Mouse (Mus musculus): Measurements from ENCODE around the gene Gabrp. TPM values are rescaled to one million over a fixed set of nuclear protein-coding genes. Genes with fewer than 3 reads are reported as not detected.

Gabrp gene
- total and polyA plus RNA-seq, 3 experiments = 0.08 TPM; not detected in 2

DNA sequence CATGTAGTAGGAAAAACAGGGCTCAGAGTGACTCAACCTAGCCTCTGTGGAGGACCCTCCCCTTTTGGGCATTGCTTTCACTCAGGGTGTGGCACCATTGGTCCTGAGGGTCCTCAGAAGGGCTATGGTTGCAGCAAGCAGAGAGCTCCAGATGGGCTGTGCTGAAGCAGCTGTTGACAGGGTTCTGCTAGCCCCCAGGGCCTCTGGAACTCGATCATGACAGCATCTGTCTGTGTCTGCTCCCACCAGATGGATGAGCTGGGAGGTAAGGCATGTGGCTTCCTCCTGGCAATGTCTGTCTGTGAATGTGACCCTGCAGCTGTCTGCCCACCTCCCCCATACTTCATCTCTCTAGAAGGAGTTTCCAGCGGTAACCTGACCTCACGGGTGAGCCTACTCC lies 29.0 kb upstream of the Gabrp start:
- in situ Hi-C loops (cut with MboI; ENCODE audit: low pct_ligation_motif_present, low pct_unique_long_range_greater_than_20kb, low sequenced_read_pairs) = no loop called here

GRCm38 (mm10) chr11:33603174-33603573 lies 24.4 kb upstream of the Gabrp start:
- H3K27me3 ChIP-seq (replicated peaks) = peaks cover 42% of the 10 kb centered on the region
- no peaks in the 10 kb centered on the region for H3K79me2 ChIP-seq (replicated peaks; ENCODE audit: control insufficient read depth, extremely low read depth, insufficient read depth, poor library complexity, severe bottlenecking)
- in situ Hi-C loops (cut with MboI; ENCODE audit: low pct_ligation_motif_present, low pct_unique_long_range_greater_than_20kb, low sequenced_read_pairs) (no loop called here), dilution Hi-C loops (cut with MboI; ENCODE audit: extremely low pct_ligation_motif_present, extremely low pct_unique_long_range_greater_than_20kb, low sequenced_read_pairs) (no loop called here)
- H3K4me2 ChIP-seq (ENCODE audit: insufficient read depth, low read depth, poor library complexity, severe bottlenecking) = no peak overlapping the region
- no peak overlapping the region for H3K4me3 ChIP-seq (replicated peaks in 1 of 3; ENCODE audit: low read depth in 2 of 3, low read length in 2 of 3, poor library complexity in 1 of 3)
- H3K36me3 ChIP-seq (replicated peaks in 1 of 2; ENCODE audit: control insufficient read depth in 1 of 2, insufficient read depth in 1 of 2, low read length in 1 of 2) = no peaks in the 10 kb centered on the region
- no peak overlapping the region for H3K27ac ChIP-seq (ENCODE audit: insufficient read depth, low read depth)
- no peaks in the 10 kb centered on the region for H3K9me3 ChIP-seq (replicated peaks; ENCODE audit: low read length)
- DNase-seq (ENCODE audit: extremely low read depth) = no peak
- H3K4me1 ChIP-seq (ENCODE audit: control insufficient read depth in 1 of 2, insufficient read depth in 2 of 2) = peaks cover 0 to 2% of the 10 kb centered on the region in 2 experiments; a peak in 1 of 4 replicates
- TF ChIP-seq KAT2A (IDR thresholded peaks at IDR 0.05; ENCODE audit: insufficient replicate concordance, low read length) = no peak
- TF ChIP-seq TBP (conservative IDR thresholded peaks at IDR 0.05; ENCODE audit: low read depth, low read length) = no peak
- TF ChIP-seq USF1 (IDR thresholded peaks at IDR 0.05; ENCODE audit: low read depth, low read length) = no peak
- no peak for TF ChIP-seq JUN (IDR thresholded peaks at IDR 0.05; ENCODE audit: insufficient read depth, low read depth, low read length)
- no peak for TF ChIP-seq E2F4 (IDR thresholded peaks at IDR 0.05; ENCODE audit: insufficient replicate concordance, low read depth, low read length)
- no peak for TF ChIP-seq MAX (IDR thresholded peaks at IDR 0.05; ENCODE audit: low read length)
- no peak for TF ChIP-seq JUND (conservative IDR thresholded peaks at IDR 0.05; ENCODE audit: low read depth, low read length)
- TF ChIP-seq TCF12 (IDR thresholded peaks at IDR 0.05; ENCODE audit: low read depth, low read length) = no peak
- TF ChIP-seq ZC3H11A (IDR thresholded peaks at IDR 0.05; ENCODE audit: low read depth, low read length) = no peak
- no peak for TF ChIP-seq SMC3 (IDR thresholded peaks at IDR 0.05; ENCODE audit: low read depth, low read length)
- TF ChIP-seq RAD21 (IDR thresholded peaks at IDR 0.05; ENCODE audit: low read depth, low read length) = no peak
- TF ChIP-seq ELF1 (IDR thresholded peaks at IDR 0.05; ENCODE audit: low read depth, low read length) = no peak
- no peak for TF ChIP-seq RCOR1 (conservative IDR thresholded peaks at IDR 0.05; ENCODE audit: low read depth, low read length)
- no peak for TF ChIP-seq MEF2A (IDR thresholded peaks at IDR 0.05; ENCODE audit: borderline replicate concordance, low read depth, low read length)
- no peak for TF ChIP-seq MXI1 (IDR thresholded peaks at IDR 0.05; ENCODE audit: low read depth, low read length)
- TF ChIP-seq MAFK (IDR thresholded peaks at IDR 0.05; ENCODE audit: insufficient replicate concordance, low read length) = no peak
- no peak for TF ChIP-seq ETS1 (conservative IDR thresholded peaks at IDR 0.05; ENCODE audit: low read depth, low read length)
- TF ChIP-seq USF2 (conservative IDR thresholded peaks at IDR 0.05; ENCODE audit: low read depth, low read length) = no peak
- no peak for TF ChIP-seq CTCF (conservative IDR thresholded peaks at IDR 0.05 in 1 of 2, IDR thresholded peaks at IDR 0.05 in 1 of 2; ENCODE audit: low read depth in 2 of 2, low read length in 2 of 2)
- H3K9ac ChIP-seq (ENCODE audit: insufficient read depth, low read depth) = no peak overlapping the region

More for the DNA sequence above, 29.0 kb upstream of the Gabrp start:
- no peaks in the 10 kb centered on the region for H3K9me3 ChIP-seq (replicated peaks; ENCODE audit: low read length)
- H3K27ac ChIP-seq (ENCODE audit: insufficient read depth, low read depth) = no peak overlapping the region
- no peaks in the 10 kb centered on the region for H3K36me3 ChIP-seq (replicated peaks in 1 of 2; ENCODE audit: control insufficient read depth in 1 of 2, insufficient read depth in 1 of 2, low read length in 1 of 2)
- no peak for DNase-seq (ENCODE audit: extremely low read depth)
- dilution Hi-C loops (cut with MboI; ENCODE audit: extremely low pct_ligation_motif_present, extremely low pct_unique_long_range_greater_than_20kb, low sequenced_read_pairs) = no loop called here
- peaks cover 11% of the 10 kb centered on the region for H3K27me3 ChIP-seq (replicated peaks)
- TF ChIP-seq ZNF384 (IDR thresholded peaks at IDR 0.05; ENCODE audit: low read depth, low read length) (no peak), MAZ (IDR thresholded peaks at IDR 0.05; ENCODE audit: low read depth, low read length) (no peak), ZMIZ1 (IDR thresholded peaks at IDR 0.05; ENCODE audit: low read depth, low read length) (no peak), KAT2A (IDR thresholded peaks at IDR 0.05; ENCODE audit: insufficient replicate concordance, low read length) (no peak), MAFK (IDR thresholded peaks at IDR 0.05; ENCODE audit: insufficient replicate concordance, low read length) (no peak), RCOR1 (conservative IDR thresholded peaks at IDR 0.05; ENCODE audit: low read depth, low read length) (no peak), USF1 (IDR thresholded peaks at IDR 0.05; ENCODE audit: low read depth, low read length) (no peak), UBTF (IDR thresholded peaks at IDR 0.05; ENCODE audit: low read depth, low read length) (no peak), GABPA (IDR thresholded peaks at IDR 0.05; ENCODE audit: insufficient replicate concordance, low read depth, low read length) (no peak), ZKSCAN1 (IDR thresholded peaks at IDR 0.05; ENCODE audit: borderline replicate concordance, low read depth, low read length) (no peak), TBP (conservative IDR thresholded peaks at IDR 0.05; ENCODE audit: low read depth, low read length) (no peak), HCFC1 (IDR thresholded peaks at IDR 0.05; ENCODE audit: low read depth, low read length) (no peak), E2F4 (IDR thresholded peaks at IDR 0.05; ENCODE audit: insufficient replicate concordance, low read depth, low read length) (no peak), TCF12 (IDR thresholded peaks at IDR 0.05; ENCODE audit: low read depth, low read length) (no peak), ETS1 (conservative IDR thresholded peaks at IDR 0.05; ENCODE audit: low read depth, low read length) (no peak), EP300 (IDR thresholded peaks at IDR 0.05; ENCODE audit: low read length) (no peak), CHD2 (IDR thresholded peaks at IDR 0.05; ENCODE audit: low read length) (no peak), PAX5 (IDR thresholded peaks at IDR 0.05; ENCODE audit: low read length) (no peak), SMC3 (IDR thresholded peaks at IDR 0.05; ENCODE audit: low read depth, low read length) (no peak), BHLHE40 (IDR thresholded peaks at IDR 0.05; ENCODE audit: low read depth, low read length) (no peak)
- H3K79me2 ChIP-seq (replicated peaks; ENCODE audit: control insufficient read depth, extremely low read depth, insufficient read depth, poor library complexity, severe bottlenecking) = no peaks in the 10 kb centered on the region
- H3K4me2 ChIP-seq (ENCODE audit: insufficient read depth, low read depth, poor library complexity, severe bottlenecking) = no peak overlapping the region
- no peak overlapping the region for H3K4me3 ChIP-seq (replicated peaks in 1 of 3; ENCODE audit: low read depth in 2 of 3, low read length in 2 of 3, poor library complexity in 1 of 3)
- no peak overlapping the region for H3K9ac ChIP-seq (ENCODE audit: insufficient read depth, low read depth)
- peaks cover 0 to 2% of the 10 kb centered on the region in 2 experiments; a peak in 1 of 4 replicates for H3K4me1 ChIP-seq (ENCODE audit: control insufficient read depth in 1 of 2, insufficient read depth in 2 of 2)
